Mouse (Mus musculus): ENCODE data around the gene Krtap5-3. TPM values are rescaled to one million over a fixed set of nuclear protein-coding genes. Genes with fewer than 3 reads are reported as not detected.
A peak's percentile ranks its signal among the peaks of the same experiment; 100 is the strongest.
"Not testable (repeated sequence)": the region's sequence is repeated elsewhere in the genome, so short reads cannot be mapped to it uniquely, and the experiment has no call there.

Gene Krtap5-3
- polyA plus RNA-seq, 1 experiment from 2014 or later, result not detected

DNA sequence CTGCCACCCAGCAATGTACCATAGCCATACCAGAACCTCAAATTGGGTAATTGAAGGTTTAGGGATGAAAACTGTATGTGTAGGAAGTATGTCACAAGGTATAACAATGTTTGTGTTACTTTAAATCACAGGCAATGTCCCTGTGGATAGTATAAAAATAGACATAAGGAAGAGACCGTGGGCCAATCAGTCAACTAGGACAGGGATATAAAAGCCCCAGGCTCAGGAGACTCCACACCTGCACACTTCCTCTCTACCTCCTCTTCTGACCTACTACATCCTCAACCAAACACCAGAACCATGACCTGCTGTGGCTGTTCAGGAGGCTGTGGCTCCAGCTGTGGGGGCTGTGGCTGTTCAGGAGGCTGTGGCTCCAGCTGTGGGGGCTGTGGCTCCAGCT is 10.4 kb downstream of the Krtap5-3 start, which contains the start of gene Gm7579:
Gm7579 (plus strand) TSS at position 301 of the 400 bp plus-strand sequence.
- ATAC-seq, result no peak
- 56% methylated on average over 1 of the region's 1 CpGs for WGBS (ENCODE audit: insufficient replicate concordance)

DNA sequence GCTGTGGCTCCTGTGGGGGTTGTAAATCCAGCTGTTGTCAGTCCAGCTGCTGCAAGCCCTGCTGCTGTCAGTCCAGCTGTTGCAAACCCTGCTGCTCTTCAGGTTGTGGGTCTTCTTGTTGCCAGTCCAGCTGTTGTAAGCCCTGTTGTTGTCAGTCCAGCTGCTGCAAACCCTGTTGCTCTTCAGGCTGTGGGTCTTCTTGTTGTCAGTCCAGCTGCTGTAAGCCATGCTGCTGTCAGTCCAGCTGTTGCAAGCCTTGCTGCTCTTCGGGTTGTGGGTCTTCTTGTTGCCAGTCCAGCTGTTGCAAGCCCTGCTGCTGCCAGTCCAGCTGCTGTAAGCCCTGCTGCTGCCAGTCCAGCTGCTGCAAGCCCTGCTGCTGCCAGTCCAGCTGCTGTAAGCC is 11.0 kb downstream of the Krtap5-3 start:
- H3K4me2 ChIP-seq (ENCODE audit: low read depth, low read length); H3K4me1 ChIP-seq (ENCODE audit: insufficient read depth); H3K27me3 ChIP-seq (ENCODE audit: insufficient read depth, low read length); H3K4me3 ChIP-seq (ENCODE audit: low read depth, low read length); ATAC-seq; H3K9me3 ChIP-seq (ENCODE audit: low read length); H3K36me3 ChIP-seq (replicated peaks; ENCODE audit: insufficient read depth, low read length); H3K9ac ChIP-seq (replicated peaks); DNase-seq; H3K27ac ChIP-seq (ENCODE audit: low read depth): not testable (repeated sequence)
- WGBS (ENCODE audit: insufficient replicate concordance), result 57% methylated on average over 1 of the region's 1 CpGs

More for the DNA sequence above, 10.4 kb downstream of the Krtap5-3 start, which contains the start of gene Gm7579:
- no peak within 1 kb of the TSS for H3K27ac ChIP-seq (ENCODE audit: low read depth)
- TF ChIP-seq CTCF (IDR thresholded peaks at IDR 0.05; ENCODE audit: low read depth) (no peak), EP300 (IDR thresholded peaks at IDR 0.05; ENCODE audit: low read depth) (no peak)
- H3K9me3 ChIP-seq (ENCODE audit: low read length), result no peaks in the 10 kb centered on the region
- no peaks in the 10 kb centered on the region for H3K27me3 ChIP-seq (ENCODE audit: insufficient read depth, low read length)
- H3K4me3 ChIP-seq (ENCODE audit: low read depth, low read length), result no peak within 1 kb of the TSS
- no peak for DNase-seq
- no peaks in the 10 kb centered on the region for H3K36me3 ChIP-seq (replicated peaks; ENCODE audit: insufficient read depth, low read length)
- no peak within 1 kb of the TSS for H3K4me2 ChIP-seq (ENCODE audit: low read depth, low read length)
- no peak within 1 kb of the TSS for H3K9ac ChIP-seq (replicated peaks)
- H3K4me1 ChIP-seq (ENCODE audit: insufficient read depth), result no peaks in the 10 kb centered on the region

DNA sequence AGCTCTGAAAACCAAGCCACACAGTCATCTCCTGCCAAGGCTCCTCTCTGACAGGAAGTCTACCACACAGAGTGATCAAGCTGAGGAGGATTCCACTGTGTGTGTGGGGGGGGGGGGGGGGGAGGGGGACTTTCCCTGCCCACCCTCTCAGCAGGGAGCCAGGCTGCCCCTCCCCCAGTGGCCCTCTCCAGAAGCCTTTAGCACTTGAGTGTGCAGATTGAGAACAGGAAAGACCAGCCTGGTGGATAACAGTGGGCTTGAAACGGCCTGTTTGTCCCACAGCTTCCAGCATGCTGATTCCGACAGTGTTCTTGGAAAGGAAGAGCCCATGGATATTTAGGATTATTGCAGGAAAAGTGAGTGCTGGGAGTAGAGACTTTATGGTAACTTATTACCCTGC is 23.4 kb downstream of the Krtap5-3 start:
- WGBS (ENCODE audit: insufficient replicate concordance), result 42% methylated on average over 2 of the region's 2 CpGs
- Histone ChIP-seq H3K4me3 (ENCODE audit: low read depth, low read length) (no peak overlapping the region), H3K9ac (replicated peaks) (no peak overlapping the region), H3K27me3 (ENCODE audit: insufficient read depth, low read length) (no peaks in the 10 kb centered on the region), H3K27ac (ENCODE audit: low read depth) (no peak overlapping the region), H3K9me3 (ENCODE audit: low read length) (no peaks in the 10 kb centered on the region), H3K36me3 (replicated peaks; ENCODE audit: insufficient read depth, low read length) (no peaks in the 10 kb centered on the region), H3K4me1 (ENCODE audit: insufficient read depth) (no peaks in the 10 kb centered on the region), H3K4me2 (ENCODE audit: low read depth, low read length) (no peak overlapping the region)
- TF ChIP-seq EP300 (IDR thresholded peaks at IDR 0.05; ENCODE audit: low read depth), result no peak
- no peak for TF ChIP-seq CTCF (IDR thresholded peaks at IDR 0.05; ENCODE audit: low read depth)
- DNase-seq (no peak), ATAC-seq (no peak)

DNA sequence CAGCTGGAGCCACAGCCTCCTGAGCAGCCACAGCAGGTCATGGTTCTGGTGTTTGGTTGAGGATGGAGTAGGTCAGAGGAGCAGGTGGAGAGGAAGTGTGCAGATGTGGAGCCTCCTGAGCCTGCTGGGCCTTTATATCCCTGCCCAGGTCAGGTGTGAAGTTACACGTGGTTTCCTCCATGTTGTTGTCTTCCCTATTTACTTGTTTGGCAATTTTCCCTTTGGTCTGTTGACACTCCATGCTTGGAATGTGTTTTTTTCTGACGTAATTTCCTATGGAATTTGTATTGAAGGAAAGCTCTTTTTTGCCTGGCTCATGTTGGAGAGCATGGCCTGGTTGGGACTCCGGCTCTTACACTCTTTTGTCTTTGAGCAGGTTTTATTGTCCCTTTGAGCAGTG is 28.7 kb downstream of the Krtap5-3 start, which contains the start of gene Krtap5-5:
Krtap5-5 (minus strand) TSS at position 101 of the 400 bp plus-strand sequence.
- DNase-seq; H3K4me2 ChIP-seq (ENCODE audit: low read depth, low read length); H3K4me3 ChIP-seq (ENCODE audit: low read depth, low read length); H3K9me3 ChIP-seq (ENCODE audit: low read length); H3K36me3 ChIP-seq (replicated peaks; ENCODE audit: insufficient read depth, low read length); H3K4me1 ChIP-seq (ENCODE audit: insufficient read depth); H3K27ac ChIP-seq (ENCODE audit: low read depth); H3K9ac ChIP-seq (replicated peaks); ATAC-seq; H3K27me3 ChIP-seq (ENCODE audit: insufficient read depth, low read length): not testable (repeated sequence)
- 39% methylated on average over 3 of the region's 3 CpGs for WGBS (ENCODE audit: insufficient replicate concordance)

DNA sequence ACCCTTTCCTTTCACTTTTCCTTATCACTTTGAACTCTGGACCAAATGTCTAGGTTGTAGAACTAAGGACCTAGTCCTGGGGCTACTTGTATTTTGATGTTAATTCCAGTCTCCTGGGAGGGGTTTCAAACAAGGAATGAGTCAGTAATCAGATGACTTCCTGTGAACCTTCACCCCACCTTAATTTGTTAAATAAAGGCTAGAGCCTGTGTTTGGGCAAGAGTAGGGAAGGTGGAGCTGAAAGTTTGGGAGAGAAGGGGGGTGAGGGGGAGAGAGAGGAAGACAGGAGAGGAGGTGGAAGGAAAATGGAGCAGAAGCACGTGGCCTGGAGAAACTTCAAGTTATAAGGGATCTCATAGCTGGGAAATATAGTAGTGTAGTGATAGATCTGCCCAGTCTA is 30.4 kb downstream of the Krtap5-3 start:
- ATAC-seq (no peak), DNase-seq (no peak)
- Histone ChIP-seq H3K4me3 (ENCODE audit: low read depth, low read length) (no peak overlapping the region), H3K27ac (ENCODE audit: low read depth) (no peak overlapping the region), H3K4me1 (ENCODE audit: insufficient read depth) (no peaks in the 10 kb centered on the region), H3K36me3 (replicated peaks; ENCODE audit: insufficient read depth, low read length) (no peaks in the 10 kb centered on the region), H3K9ac (replicated peaks) (no peak overlapping the region), H3K27me3 (ENCODE audit: insufficient read depth, low read length) (no peaks in the 10 kb centered on the region), H3K9me3 (ENCODE audit: low read length) (peaks cover 8% of the 10 kb centered on the region; the same call in 1 of the 2 replicates), H3K4me2 (ENCODE audit: low read depth, low read length) (no peak overlapping the region)
- WGBS (ENCODE audit: insufficient replicate concordance), result 25% methylated on average over 1 of the region's 1 CpGs
- TF ChIP-seq CTCF (IDR thresholded peaks at IDR 0.05; ENCODE audit: low read depth), result no peak
- no peak for TF ChIP-seq EP300 (IDR thresholded peaks at IDR 0.05; ENCODE audit: low read depth)

DNA sequence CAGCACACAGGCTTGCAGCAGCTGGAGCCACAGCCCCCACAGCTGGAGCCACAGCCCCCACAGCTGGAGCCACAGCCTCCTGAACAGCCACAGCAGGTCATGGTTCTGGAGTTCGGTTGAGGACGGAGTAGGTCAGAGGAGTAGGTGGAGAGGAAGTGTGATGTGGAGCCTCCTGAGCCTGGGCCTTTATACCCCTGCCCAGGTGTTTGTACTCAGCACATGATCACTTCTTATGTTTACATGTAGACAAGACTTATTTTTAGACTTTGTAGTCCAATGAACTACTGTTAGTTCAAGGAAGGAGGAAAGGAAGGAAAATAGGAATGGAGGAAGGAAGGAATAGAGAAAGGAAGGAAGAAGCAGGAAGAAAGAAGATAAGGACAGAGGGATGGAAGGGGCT is 39.8 kb downstream of the Krtap5-3 start, which contains the start of gene Gm40460:
Gm40460 (minus strand) TSS at position 101 of the 400 bp plus-strand sequence.
- Histone ChIP-seq H3K9ac (replicated peaks) (no peak within 1 kb of the TSS), H3K4me1 (ENCODE audit: insufficient read depth) (no peaks in the 10 kb centered on the region), H3K4me3 (ENCODE audit: low read depth, low read length) (no peak within 1 kb of the TSS), H3K27me3 (ENCODE audit: insufficient read depth, low read length) (no peaks in the 10 kb centered on the region), H3K4me2 (ENCODE audit: low read depth, low read length) (no peak within 1 kb of the TSS), H3K27ac (ENCODE audit: low read depth) (no peak within 1 kb of the TSS), H3K36me3 (replicated peaks; ENCODE audit: insufficient read depth, low read length) (no peaks in the 10 kb centered on the region), H3K9me3 (ENCODE audit: low read length) (no peaks in the 10 kb centered on the region)
- TF ChIP-seq CTCF (IDR thresholded peaks at IDR 0.05; ENCODE audit: low read depth) (no peak), EP300 (IDR thresholded peaks at IDR 0.05; ENCODE audit: low read depth) (no peak)
- DNase-seq, result no peak
- ATAC-seq, result no peak
- WGBS (ENCODE audit: insufficient replicate concordance), result 33% methylated on average over 2 of the region's 2 CpGs

DNA sequence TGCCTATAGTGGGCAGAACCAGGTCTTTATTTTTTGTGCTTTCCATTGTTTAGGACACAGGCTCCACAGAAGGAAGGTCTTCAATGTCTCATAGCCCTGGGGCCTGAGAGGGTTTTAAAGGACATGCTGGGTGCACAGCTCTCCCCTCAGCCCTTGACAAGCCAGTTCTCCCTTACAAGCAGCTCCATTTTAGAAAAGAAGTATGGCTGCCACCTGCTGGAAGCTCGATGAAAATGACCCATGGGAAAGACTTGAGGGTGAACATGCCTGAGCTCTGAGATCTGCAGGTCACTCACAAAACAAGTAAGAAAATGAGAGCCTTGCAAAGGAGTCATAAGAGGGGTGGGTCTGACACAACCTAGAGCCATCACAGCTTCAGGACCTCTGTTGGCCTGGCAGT is 48.7 kb downstream of the Krtap5-3 start:
- no peak overlapping the region for H3K4me3 ChIP-seq (ENCODE audit: low read depth, low read length)
- no peaks in the 10 kb centered on the region for H3K36me3 ChIP-seq (replicated peaks; ENCODE audit: insufficient read depth, low read length)
- WGBS (ENCODE audit: insufficient replicate concordance), result 6% methylated on average over 1 of the region's 1 CpGs
- DNase-seq, result peak; percentile 16
- no peak for ATAC-seq
- H3K4me2 ChIP-seq (ENCODE audit: low read depth, low read length), result no peak overlapping the region
- TF ChIP-seq CTCF (IDR thresholded peaks at IDR 0.05; ENCODE audit: low read depth) (peak; percentile 54), EP300 (IDR thresholded peaks at IDR 0.05; ENCODE audit: low read depth) (no peak)
- H3K9ac ChIP-seq (replicated peaks), result no peak overlapping the region
- H3K27ac ChIP-seq (ENCODE audit: low read depth), result no peak overlapping the region
- no peaks in the 10 kb centered on the region for H3K9me3 ChIP-seq (ENCODE audit: low read length)
- no peaks in the 10 kb centered on the region for H3K27me3 ChIP-seq (ENCODE audit: insufficient read depth, low read length)
- H3K4me1 ChIP-seq (ENCODE audit: insufficient read depth), result no peaks in the 10 kb centered on the region

Other genes starting within 250 kb of the Krtap5-3 start
- gene Mob2, start 140.3 kb upstream of the Krtap5-3 start, polyA plus RNA-seq (2015; fragmentation: Nextera tagmentation; extraction: Ambion mirVana), result 38.5 and 40.8 TPM in 2 replicates
- 1.8 TPM in 2 replicates for gene Dusp8, start 105.5 kb upstream of the Krtap5-3 start, polyA plus RNA-seq (2015; fragmentation: Nextera tagmentation; extraction: Ambion mirVana)
- gene Gm45618, start 80.6 kb upstream of the Krtap5-3 start, polyA plus RNA-seq (2015; fragmentation: Nextera tagmentation; extraction: Ambion mirVana), result not detected in 2 replicates
- not detected in 2 replicates for gene Gm39115, start 65.3 kb upstream of the Krtap5-3 start, polyA plus RNA-seq (2015; fragmentation: Nextera tagmentation; extraction: Ambion mirVana)
- not detected in 2 replicates for gene Gm45337, start 56.8 kb upstream of the Krtap5-3 start, polyA plus RNA-seq (2015; fragmentation: Nextera tagmentation; extraction: Ambion mirVana)
- gene Gm29735, start 44.3 kb upstream of the Krtap5-3 start, polyA plus RNA-seq (2015; fragmentation: Nextera tagmentation; extraction: Ambion mirVana), result not detected in 2 replicates
- not detected in 2 replicates for gene Gm4553, start 35.6 kb upstream of the Krtap5-3 start, polyA plus RNA-seq (2015; fragmentation: Nextera tagmentation; extraction: Ambion mirVana)
- gene Krtap5-2, start 25.4 kb upstream of the Krtap5-3 start, polyA plus RNA-seq (2015; fragmentation: Nextera tagmentation; extraction: Ambion mirVana), result not detected in 2 replicates
- not detected in 2 replicates for gene Gm10153, start 11.0 kb upstream of the Krtap5-3 start, polyA plus RNA-seq (2015; fragmentation: Nextera tagmentation; extraction: Ambion mirVana)
- gene Gm7579, start 10.5 kb downstream of the Krtap5-3 start, polyA plus RNA-seq (2015; fragmentation: Nextera tagmentation; extraction: Ambion mirVana), result not detected in 2 replicates
- not detected in 2 replicates for gene Krtap5-5, start 28.6 kb downstream of the Krtap5-3 start, polyA plus RNA-seq (2015; fragmentation: Nextera tagmentation; extraction: Ambion mirVana)
- gene Gm40460, start 39.7 kb downstream of the Krtap5-3 start, polyA plus RNA-seq (2015; fragmentation: Nextera tagmentation; extraction: Ambion mirVana), result not detected in 2 replicates
- not detected in 2 replicates for gene Gm2431, start 57.0 kb downstream of the Krtap5-3 start, polyA plus RNA-seq (2015; fragmentation: Nextera tagmentation; extraction: Ambion mirVana)
- gene Gm4559, start 73.0 kb downstream of the Krtap5-3 start, polyA plus RNA-seq (2015; fragmentation: Nextera tagmentation; extraction: Ambion mirVana), result not detected in 2 replicates
- gene Krtap5-1, start 95.8 kb downstream of the Krtap5-3 start, polyA plus RNA-seq (2015; fragmentation: Nextera tagmentation; extraction: Ambion mirVana), result not detected in 2 replicates
- gene Krtap5-4, start 102.2 kb downstream of the Krtap5-3 start, polyA plus RNA-seq (2015; fragmentation: Nextera tagmentation; extraction: Ambion mirVana), result not detected in 2 replicates
- 2.1 and 2.2 TPM in 2 replicates for gene Ifitm10, start 172.4 kb downstream of the Krtap5-3 start, polyA plus RNA-seq (2015; fragmentation: Nextera tagmentation; extraction: Ambion mirVana)
- gene Gm49369, start 181.3 kb downstream of the Krtap5-3 start, polyA plus RNA-seq (2015; fragmentation: Nextera tagmentation; extraction: Ambion mirVana), result not detected in 2 replicates
- 311 and 324 TPM in 2 replicates for gene Ctsd, start 186.7 kb downstream of the Krtap5-3 start, polyA plus RNA-seq (2015; fragmentation: Nextera tagmentation; extraction: Ambion mirVana)
- gene Syt8, start 233.5 kb downstream of the Krtap5-3 start, polyA plus RNA-seq (2015; fragmentation: Nextera tagmentation; extraction: Ambion mirVana), result not detected in 2 replicates
- 6.9 and 72.7 TPM in 2 replicates for gene Tnni2, start 240.4 kb downstream of the Krtap5-3 start, polyA plus RNA-seq (2015; fragmentation: Nextera tagmentation; extraction: Ambion mirVana)

All from liver, postnatal 0 days (tissue).